Mouse (Mus musculus) urinary bladder, adult 2 months (tissue): ENCODE data around the gene Ifng. TPM values are rescaled to one million over a fixed set of nuclear protein-coding genes. Genes with fewer than 3 reads are reported as not detected.

Experiments used
- DNase-seq: peaks from one replicate; pipeline ENCODE4 v3.0.0; 2022; ENCODE audit warnings: low spot score
- polyA plus RNA-seq: library from polyadenylated mRNA; depleted of rRNA; stranded (reverse); fragments of >200 nt; gene quantifications from 2 replicates; pipeline ENCODE4 v1.2.3, GENCODE M21; 2012; rRNA removed

The Ifng gene
- polyA plus RNA-seq, 1 experiment: 0.25 TPM

DNA sequence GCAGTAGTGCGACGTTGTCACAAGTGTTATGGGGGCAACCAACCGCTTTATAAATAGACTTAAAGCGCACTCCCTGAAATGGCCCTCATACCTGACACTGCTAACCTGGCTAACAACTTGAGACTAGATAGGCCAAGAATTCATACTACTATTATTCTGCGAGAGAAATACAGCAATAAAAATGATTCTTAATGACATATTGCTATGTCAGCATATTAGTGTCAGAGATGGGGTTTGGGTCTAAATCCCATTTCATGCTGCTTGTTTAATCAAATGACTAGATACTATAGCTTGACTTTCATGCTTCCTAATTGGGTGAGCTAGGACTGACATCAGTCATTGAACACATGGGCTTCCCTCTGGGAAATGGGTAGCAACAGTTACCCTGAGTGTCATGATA lies 39.3 kb downstream of the Ifng start:
- no peak for DNase-seq

DNA sequence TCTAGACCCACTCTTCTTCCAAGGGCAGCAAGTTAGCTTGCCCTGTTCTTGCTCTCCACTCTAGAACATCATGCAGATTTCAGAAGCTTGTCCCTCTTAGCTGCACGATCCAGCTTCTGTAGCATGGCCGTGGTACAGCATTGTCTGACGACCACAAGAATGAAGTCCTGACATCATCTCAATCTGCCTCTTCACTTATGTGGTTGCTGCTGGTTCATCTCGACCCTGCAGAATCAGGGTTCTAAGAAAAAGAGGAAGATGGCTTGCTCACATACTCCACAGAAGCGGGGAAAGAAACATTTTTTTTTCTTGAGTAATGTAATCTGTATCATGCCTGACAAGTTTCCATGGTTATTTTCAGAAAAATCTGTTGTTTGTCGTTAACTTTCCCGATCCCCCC lies 39.9 kb downstream of the Ifng start:
- no peak for DNase-seq

DNA sequence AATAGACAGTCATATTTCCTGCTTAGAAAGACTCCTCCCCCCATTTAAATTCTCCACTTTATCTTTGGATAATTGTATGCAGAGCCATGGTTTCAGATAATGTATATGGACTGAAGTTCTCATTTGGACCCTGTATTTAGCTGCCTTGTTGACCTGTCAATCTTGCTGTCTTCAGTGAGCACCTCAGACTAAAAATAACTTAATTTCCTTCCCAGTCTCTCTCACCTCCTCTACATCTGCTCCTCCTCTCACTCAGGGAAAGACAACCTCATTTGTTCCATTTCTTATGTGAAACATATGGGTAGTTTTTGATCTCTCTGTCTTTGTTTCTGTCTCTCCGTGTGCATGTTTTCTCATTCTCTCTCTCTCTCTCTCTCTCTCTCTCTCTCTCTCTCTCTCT lies 53.3 kb downstream of the Ifng start:
- DNase-seq: no peak

DNA sequence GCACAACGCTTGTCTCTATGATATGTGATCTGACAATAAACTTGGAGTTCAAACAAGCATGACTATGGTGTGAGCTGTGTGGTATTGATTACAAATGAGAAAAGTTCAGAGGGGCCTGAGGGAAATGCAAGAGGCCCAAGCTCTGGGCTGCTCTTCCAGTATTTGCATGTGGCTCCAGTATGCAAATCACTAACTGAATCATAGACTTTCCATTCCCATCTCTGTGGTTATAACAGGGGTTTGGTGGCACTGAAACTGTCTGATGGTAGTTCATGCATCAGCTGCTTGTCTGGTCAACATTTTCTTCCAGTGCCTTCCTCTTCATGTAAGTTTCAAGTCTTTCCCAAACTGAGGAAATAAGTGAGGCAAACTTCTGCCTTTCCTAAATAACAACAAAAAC lies 54.5 kb downstream of the Ifng start:
- no peak for DNase-seq

Other genes with a start within 250 kb of the Ifng start
- not detected in 2 replicates for gene Il22, start 236.1 kb upstream of the Ifng start, polyA plus RNA-seq
- 0.03 TPM in 2 replicates for gene Gm32717, start 200.3 kb upstream of the Ifng start, polyA plus RNA-seq
- gene Gm32802, start 182.4 kb upstream of the Ifng start, polyA plus RNA-seq: 0.03 TPM in 2 replicates
- not detected in 2 replicates for gene Iltifb, start 146.0 kb upstream of the Ifng start, polyA plus RNA-seq
- not detected in 2 replicates for gene Gm9040, start 114.1 kb upstream of the Ifng start, polyA plus RNA-seq
- gene Gm9044, start 108.6 kb upstream of the Ifng start, polyA plus RNA-seq: not detected in 2 replicates
- gene Gm9045, start 103.2 kb upstream of the Ifng start, polyA plus RNA-seq: 0.06 TPM in 1 of 2 replicates, not detected in the other
- not detected in 2 replicates for gene Gm9046, start 97.8 kb upstream of the Ifng start, polyA plus RNA-seq
- gene Gm9048, start 92.4 kb upstream of the Ifng start, polyA plus RNA-seq: not detected in 2 replicates
- 0.06 TPM in 1 of 2 replicates, not detected in the other for gene Gm9049, start 86.9 kb upstream of the Ifng start, polyA plus RNA-seq